Mouse (Mus musculus) gastrocnemius, adult 8-10 months (tissue): ENCODE data around the gene Uevld. TPM values are rescaled to one million over a fixed set of nuclear protein-coding genes. Genes with fewer than 3 reads are reported as not detected.
A peak's percentile ranks its signal among the peaks of the same experiment; 100 is the strongest.
"Not testable (repeated sequence)": the region's sequence is repeated elsewhere in the genome, so short reads cannot be mapped to it uniquely, and the experiment has no call there.

ENCODE experiments used
- DNase-seq, 2 experiments: peaks; one replicate each; pipeline ENCODE4 v3.0.0; 2022; ENCODE audit warnings: low spot score in 2 of 2
- total RNA-seq, 4 experiments: library from RNA; stranded (reverse); gene quantifications; 2 replicates each; pipeline ENCODE4 v1.2.4; 2022

Uevld gene
- total RNA-seq, 4 experiments from 2014 or later = 10.8 to 18.9 (median 12.1) TPM

- no peak for DNase-seq
These were observed 11.6 kb upstream of the Uevld start for GRCm38 (mm10) chr7:46969898-46970297.

GRCm38 (mm10) chr7:46964070-46964469, 5.7 kb upstream of the Uevld start:
- DNase-seq = no peak

GRCm38 (mm10) chr7:46962806-46963618, 4.7 kb upstream of the Uevld start:
- peak; percentile 43 to 49 for DNase-seq

- DNase-seq = no peak
These were observed 3.8 kb upstream of the Uevld start for GRCm38 (mm10) chr7:46962132-46962531.

- no peak for DNase-seq
These were observed 2.7 kb upstream of the Uevld start for GRCm38 (mm10) chr7:46960991-46961390.

- no peak for DNase-seq
These were observed 526 bp upstream of the Uevld start for GRCm38 (mm10) chr7:46958853-46959252.

- DNase-seq = no peak
These were observed 22.5 kb downstream of the Uevld start for GRCm38 (mm10) chr7:46935847-46936246.

GRCm38 (mm10) chr7:46934788-46935187, 23.5 kb downstream of the Uevld start:
- no peak for DNase-seq

GRCm38 (mm10) chr7:46931370-46931769, 27.0 kb downstream of the Uevld start:
- no peak for DNase-seq

GRCm38 (mm10) chr7:46928291-46928690, 30.0 kb downstream of the Uevld start:
- DNase-seq = no peak

GRCm38 (mm10) chr7:46922075-46922474, 36.3 kb downstream of the Uevld start:
- no peak for DNase-seq

- DNase-seq = peak; percentile 78 to 82
These were observed 38.7 kb downstream of the Uevld start, which contains the start of gene Tsg101 for GRCm38 (mm10) chr7:46919551-46920176. Gene Tsg101 (minus strand): TSS chr7:46919969.

- no peak for DNase-seq
These were observed 39.5 kb downstream of the Uevld start for GRCm38 (mm10) chr7:46918678-46919371.

- no peak for DNase-seq
These were observed 42.0 kb downstream of the Uevld start for GRCm38 (mm10) chr7:46916376-46916775.

GRCm38 (mm10) chr7:46911250-46911649, 47.1 kb downstream of the Uevld start:
- DNase-seq = no peak

- no peak for DNase-seq
These were observed 59.0 kb downstream of the Uevld start for GRCm38 (mm10) chr7:46899343-46899742.

- DNase-seq = no peak
These were observed 62.8 kb downstream of the Uevld start for GRCm38 (mm10) chr7:46895511-46895910.

- no peak for DNase-seq
These were observed 75.0 kb downstream of the Uevld start for GRCm38 (mm10) chr7:46883304-46883703.

- not testable (repeated sequence) for DNase-seq
These were observed 76.4 kb downstream of the Uevld start for GRCm38 (mm10) chr7:46881941-46882340.

- DNase-seq = no peak
These were observed 77.3 kb downstream of the Uevld start for GRCm38 (mm10) chr7:46880992-46881391.

- DNase-seq = no peak
These were observed 78.5 kb downstream of the Uevld start for GRCm38 (mm10) chr7:46879851-46880250.

GRCm38 (mm10) chr7:46877255-46877654, 81.1 kb downstream of the Uevld start:
- no peak for DNase-seq
